Mouse (Mus musculus) bone marrow macrophage, adult 2 months (primary cell): ENCODE results near the gene Gm49721.
"Not testable (repeated sequence)": the region's sequence is repeated elsewhere in the genome, so short reads cannot be mapped to it uniquely, and the experiment has no call there.

Source experiments
- CTCF ChIP-seq: IDR thresholded peaks from 2 replicates; pipeline ENCODE4 v1.5.1; 2012; ENCODE audit warnings: low read depth, mild to moderate bottlenecking, low read length, moderate library complexity
- POLR2A ChIP-seq: IDR thresholded peaks from 2 replicates; pipeline ENCODE4 v1.6.1; 2012; ENCODE audit warnings: mild to moderate bottlenecking, low read depth, low read length, borderline replicate concordance

DNA sequence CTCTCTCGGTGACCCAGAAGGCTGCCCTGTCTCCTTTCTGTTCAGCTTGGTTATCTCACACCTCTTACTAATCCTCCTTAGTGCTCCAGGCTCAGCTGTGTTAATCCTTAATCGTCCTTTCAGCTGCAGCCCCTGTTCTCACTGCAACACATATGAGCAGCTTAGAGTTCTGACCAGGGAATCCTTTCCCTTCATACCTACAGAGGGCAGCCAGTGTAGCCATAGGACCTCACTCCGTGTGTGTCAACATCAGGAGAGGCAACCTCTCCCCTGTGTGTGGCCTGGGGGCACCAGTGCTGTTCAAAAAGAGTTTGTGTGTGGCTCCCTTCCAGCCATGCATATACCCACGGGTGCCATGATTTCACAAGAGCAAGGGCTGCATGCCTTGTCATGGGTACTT lies 26.9 kb downstream of the Gm49721 start:
- not testable (repeated sequence) for TF ChIP-seq POLR2A, CTCF
